Mouse (Mus musculus) small intestine, adult 2 months (tissue): ENCODE results near the gene Cd47.

ENCODE experiments used
- CTCF ChIP-seq: fragments of 200-500 bp; IDR thresholded peaks from 2 replicates; pipeline ENCODE4 v1.5.1; 2012; ENCODE audit warnings: low read depth, mild to moderate bottlenecking, control low read depth, inconsistent platforms, low read length, moderate library complexity, mixed read lengths; ENCODE audit not compliant: insufficient replicate concordance, insufficient read length; ENCODE audit errors: extremely low read depth
- POLR2A ChIP-seq: fragments of 200-500 bp; IDR thresholded peaks from 2 replicates; pipeline ENCODE4 v1.6.1; 2012; ENCODE audit warnings: low read depth, mild to moderate bottlenecking, control low read depth, inconsistent platforms, low read length, moderate library complexity

GRCm38 (mm10) chr16:49876291-49877030 is 76.1 kb downstream of the Cd47 start:
- TF ChIP-seq POLR2A (no peak), CTCF (no peak)
